Mouse (Mus musculus) cortical plate, adult 2 months (tissue): ENCODE data around the gene Spi1.

Experiments
- CTCF ChIP-seq: fragments of 200-500 bp; IDR thresholded peaks from 2 replicates; pipeline ENCODE4 v1.5.1; 2011; ENCODE audit warnings: mild to moderate bottlenecking, control low read depth, low read length; ENCODE audit not compliant: insufficient read depth; ENCODE audit errors: extremely low read depth
- POLR2A ChIP-seq: fragments of 200-500 bp; IDR thresholded peaks from 2 replicates; pipeline ENCODE4 v1.6.1; 2011; ENCODE audit warnings: mild to moderate bottlenecking, low read length, control low read depth; ENCODE audit not compliant: insufficient read depth; ENCODE audit errors: extremely low read depth

- peak; percentile 69 for TF ChIP-seq CTCF
- TF ChIP-seq POLR2A, result no peak
These were observed 16.6 kb upstream of the Spi1 start for GRCm38 (mm10) chr2:91065544-91065943.
